Mouse (Mus musculus) A20 (cell line): ENCODE measurements at regions not wholly inside any gene's neighbourhood (a gene's known extent, or its start where the extent isn't known, plus 50 kb on each side); places are given as distances from the start of the nearest gene placed in this dataset.

Experiments used
- DNase-seq: peaks from one replicate; pipeline ENCODE4 v3.0.0-alpha.2; 2011; ENCODE audit warnings: low read depth, low spot score

DNA sequence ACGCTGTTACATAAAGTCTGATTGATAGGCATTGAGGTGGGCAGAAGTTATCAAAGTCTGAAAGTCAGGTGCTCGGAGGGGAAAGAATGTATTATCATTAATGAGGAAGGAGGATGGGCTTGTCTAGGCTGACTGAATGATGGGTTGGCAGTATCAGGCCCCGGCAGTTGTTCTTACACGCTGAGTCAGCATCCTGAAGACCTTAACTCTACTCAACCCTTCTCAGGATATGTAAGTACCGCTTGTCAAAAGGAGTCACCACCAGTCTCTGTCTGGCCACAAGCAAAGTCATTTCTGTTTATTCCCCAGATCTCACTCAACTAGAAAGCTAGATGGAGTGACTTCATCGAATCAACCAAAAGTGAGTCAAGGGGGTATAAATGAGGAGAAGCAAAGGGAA is 90.0 kb upstream of the Phactr1 start:
- DNase-seq = no peak

DNA sequence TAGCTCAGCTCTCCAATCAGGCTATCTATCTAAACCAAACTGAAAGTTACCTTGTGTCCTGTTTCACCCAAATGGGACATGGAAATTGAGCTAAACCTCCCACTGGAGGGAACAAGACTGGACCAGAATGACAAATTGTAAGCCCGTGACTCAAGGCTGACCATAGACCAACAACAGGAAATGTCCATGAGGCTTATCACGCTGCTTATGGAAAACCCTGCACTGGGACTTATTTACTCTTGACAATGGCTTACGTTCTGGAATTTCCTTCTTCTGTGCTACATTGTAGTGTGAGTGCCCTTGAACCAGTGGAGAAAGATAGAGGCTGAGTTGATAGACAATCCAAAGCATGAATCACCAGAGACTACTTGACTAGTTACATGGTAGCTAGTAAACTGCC is 87.5 kb upstream of the Phactr1 start:
- DNase-seq = no peak

DNA sequence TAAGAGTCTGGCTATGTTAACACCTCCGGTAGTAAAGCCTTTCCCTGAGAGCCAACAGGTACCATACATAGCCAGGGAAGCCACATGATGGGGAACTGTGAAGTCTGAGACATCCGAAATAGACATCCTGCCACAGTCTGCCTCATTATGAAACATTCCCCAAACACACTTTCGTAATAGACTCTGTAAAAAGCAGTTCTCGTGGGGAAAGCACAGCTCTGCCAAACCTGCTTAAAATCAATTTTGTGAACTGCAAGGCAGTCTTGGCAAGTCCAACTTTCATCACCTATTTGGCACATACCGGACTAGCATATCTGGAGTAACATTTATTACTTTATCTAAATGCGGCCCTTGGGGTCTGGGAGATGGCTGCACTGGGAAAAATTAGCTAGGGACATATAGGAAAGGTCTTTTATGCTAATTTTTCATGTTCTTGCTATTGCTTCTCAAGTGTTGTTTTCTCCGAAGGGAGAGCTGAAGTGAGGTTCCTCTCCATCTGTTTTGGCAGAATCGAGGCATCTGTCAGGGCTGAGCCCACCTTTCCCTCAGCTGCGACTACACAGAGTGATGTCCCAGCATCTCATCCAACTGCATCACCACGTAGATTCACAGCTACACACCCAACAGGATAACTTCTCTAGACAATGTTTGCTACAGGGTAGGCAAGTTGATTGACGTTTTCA is 86.8 kb upstream of the Phactr1 start:
- DNase-seq = no peak

GRCm38 (mm10) chr13:42595180-42595579 is 85.2 kb upstream of the Phactr1 start:
- DNase-seq = no peak

DNA sequence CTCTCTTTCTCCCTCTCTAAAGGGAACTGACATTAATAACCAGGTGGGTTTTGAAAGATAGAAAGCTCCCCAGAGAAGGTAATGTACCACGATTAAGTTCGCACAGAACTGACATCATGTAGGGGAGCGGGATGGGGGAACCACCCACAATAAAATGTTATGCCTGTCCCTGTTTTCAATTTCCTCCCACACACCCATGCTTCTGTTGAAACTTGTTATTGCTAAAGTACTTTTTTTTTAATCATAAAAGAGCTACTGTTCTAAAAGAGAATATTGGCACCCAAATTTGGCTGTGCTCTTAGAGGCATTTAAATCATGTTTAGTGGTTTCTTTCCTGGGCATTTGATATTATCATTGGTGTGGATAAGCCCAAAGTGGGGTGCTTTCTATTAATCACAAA is 82.6 kb upstream of the Phactr1 start:
- DNase-seq = no peak

- DNase-seq = no peak
Observed at GRCm38 (mm10) chr13:42603308-42603707, 77.1 kb upstream of the Phactr1 start.

- DNase-seq = no peak
Observed at GRCm38 (mm10) chr13:42607735-42608134, 72.7 kb upstream of the Phactr1 start.

DNA sequence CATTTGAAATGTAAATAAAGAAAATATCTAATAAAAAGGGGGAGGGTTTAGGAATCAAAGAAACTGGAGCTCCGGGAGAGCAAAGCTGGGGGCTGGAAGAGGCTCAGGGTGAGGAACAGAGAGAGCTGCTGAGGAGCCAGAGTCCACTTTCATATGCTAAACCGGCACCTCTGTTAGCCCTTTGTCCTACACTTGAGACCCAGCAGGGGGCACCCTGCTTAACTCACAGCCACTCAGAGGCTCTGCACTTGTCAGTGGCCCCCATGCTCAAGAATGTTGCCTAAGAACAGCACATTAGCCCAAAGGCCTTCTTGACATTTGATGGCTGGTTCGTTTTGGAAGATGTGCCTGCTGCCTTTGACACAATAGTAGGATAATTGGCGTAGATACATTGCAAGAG is 71.5 kb upstream of the Phactr1 start:
- DNase-seq = peak; percentile 37

- DNase-seq = no peak
Observed at GRCm38 (mm10) chr13:42613326-42613725, 67.1 kb upstream of the Phactr1 start.

DNA sequence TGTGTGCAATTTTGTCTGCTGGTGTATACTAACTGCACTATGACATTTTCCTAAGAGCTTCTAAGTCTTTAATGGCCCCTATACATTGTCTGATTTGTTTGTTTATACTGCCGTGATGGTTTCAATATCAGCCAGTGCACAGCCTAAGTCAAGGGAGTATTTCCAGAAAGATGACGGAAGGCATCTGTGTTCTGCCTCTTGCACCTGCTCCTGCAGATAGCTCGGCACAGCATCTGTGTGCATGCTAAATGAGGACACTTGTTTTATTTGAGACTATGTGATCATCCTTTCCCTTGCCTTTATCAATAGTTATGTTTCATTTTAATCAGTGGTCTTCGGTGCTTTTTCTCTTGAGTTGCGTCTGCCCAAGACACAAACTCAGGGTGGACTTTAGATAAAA is 64.6 kb upstream of the Phactr1 start:
- DNase-seq = no peak

GRCm38 (mm10) chr13:42617225-42617624 is 63.2 kb upstream of the Phactr1 start:
- DNase-seq = no peak

DNA sequence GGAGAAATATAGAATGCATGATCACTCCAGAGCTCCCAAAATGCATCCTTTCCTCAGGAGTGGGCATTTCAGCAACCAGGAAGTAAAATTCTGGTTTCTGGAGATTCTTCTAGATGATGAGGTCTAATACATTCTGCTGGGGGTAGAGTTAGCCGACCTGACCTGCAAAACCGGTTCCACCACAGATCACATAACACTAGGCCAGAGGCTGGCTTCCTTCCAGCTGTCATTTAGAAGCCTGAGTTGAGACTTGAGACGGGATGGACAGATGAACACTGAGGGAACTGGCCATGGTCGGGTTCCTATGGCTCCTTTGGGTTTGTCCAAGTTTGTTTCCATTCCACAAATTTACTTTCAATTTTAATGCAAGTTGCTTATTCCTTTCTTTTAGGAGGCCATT is 62.6 kb upstream of the Phactr1 start:
- DNase-seq = no peak

DNA sequence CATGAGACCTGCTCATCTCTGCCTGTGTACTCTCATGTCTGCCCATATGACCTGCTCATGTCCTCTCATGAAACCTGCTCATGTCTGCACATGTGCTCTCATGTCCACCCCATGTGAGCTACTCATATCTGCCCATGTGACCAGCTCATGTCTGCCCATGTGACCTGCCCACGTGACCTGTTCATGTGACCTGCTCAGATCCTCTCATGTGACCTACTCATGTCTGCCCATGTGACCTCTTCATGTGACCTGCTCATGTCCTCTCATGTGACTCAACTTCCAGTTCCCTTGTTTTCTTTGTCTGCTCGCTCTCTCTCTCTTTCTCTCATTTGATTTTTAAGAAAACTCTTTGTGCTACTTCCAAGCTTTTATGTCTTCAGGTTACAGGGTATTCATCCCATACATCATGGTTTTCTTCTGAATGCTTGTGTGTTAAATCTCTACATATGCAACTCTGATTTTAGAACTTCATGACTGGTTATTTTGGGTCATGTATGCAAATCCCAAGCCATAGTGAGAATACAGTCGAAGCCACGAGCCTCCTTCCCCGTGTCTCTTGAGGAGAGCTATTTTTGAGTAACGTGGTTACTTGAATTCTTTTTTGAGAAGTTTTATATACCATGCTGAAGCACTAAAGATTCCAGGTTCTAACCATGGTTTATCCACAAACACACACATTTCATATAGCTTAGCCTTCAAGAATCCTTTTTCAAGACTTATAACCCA is 60.7 kb upstream of the Phactr1 start:
- no peak for DNase-seq

DNA sequence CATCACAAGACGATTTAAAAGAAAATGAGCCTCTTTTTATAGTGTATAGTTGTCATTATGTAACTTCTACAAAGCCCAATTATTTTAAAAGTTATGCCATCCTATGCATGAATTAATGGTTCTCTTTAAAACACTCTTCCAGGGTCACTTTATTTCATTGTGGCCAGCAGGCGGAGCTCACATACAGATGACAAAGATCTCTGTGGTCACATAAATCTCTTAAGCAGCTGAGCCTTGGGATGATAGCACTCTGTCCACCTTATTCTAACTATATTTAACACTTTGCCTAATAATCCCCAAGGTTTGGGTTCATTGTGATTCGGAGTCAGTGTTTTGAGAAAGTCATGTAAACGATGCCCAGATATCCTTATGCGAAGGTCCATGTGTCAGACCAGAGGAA is 56.9 kb upstream of the Phactr1 start:
- peak; percentile 23 for DNase-seq
